Mouse (Mus musculus) embryonic facial prominence, embryonic 14.5 days (tissue): ENCODE measurements around the gene Gltp. TPM values are rescaled to one million over a fixed set of nuclear protein-coding genes. Genes with fewer than 3 reads are reported as not detected.
A peak's percentile ranks its signal among the peaks of the same experiment; 100 is the strongest.

Source experiments
- ATAC-seq: fragments of 200-750 bp; cut with Nextera tagmentation; 2 replicates; pipeline ENCODE4 v1.8.0; 2017; ENCODE audit warnings: low read depth, moderate number of reproducible peaks, moderate TSS enrichment
- DNase-seq: peaks from one replicate; pipeline ENCODE4 v3.0.0-alpha.2; 2015; ENCODE audit warnings: low spot score
- H3K27ac ChIP-seq: fragments of 300-500 bp; sonication (generic); replicated peaks from 2 replicates; pipeline ENCODE4 v1.5.1; 2014; ENCODE audit warnings: low read depth, mild to moderate bottlenecking, low read length, moderate library complexity
- H3K27me3 ChIP-seq: fragments of 300-500 bp; sonication (generic); replicated peaks from 2 replicates; pipeline ENCODE4 v1.6.1; 2014; ENCODE audit warnings: low read length; ENCODE audit not compliant: control insufficient read depth, insufficient read depth
- H3K36me3 ChIP-seq: fragments of 300-500 bp; sonication (generic); 2 replicates; pipeline ENCODE4 v1.6.1; 2014; ENCODE audit warnings: low read length, mixed read lengths; ENCODE audit not compliant: control insufficient read depth, insufficient read depth
- H3K4me1 ChIP-seq: fragments of 300-500 bp; sonication (generic); 2 replicates; pipeline ENCODE4 v1.6.1; 2014; ENCODE audit warnings: antibody characterized with exemption, low read length; ENCODE audit not compliant: control insufficient read depth, insufficient read depth
- H3K4me2 ChIP-seq: fragments of 300-500 bp; sonication (generic); 2 replicates; pipeline ENCODE4 v1.6.1; 2014; ENCODE audit warnings: low read depth, mild to moderate bottlenecking, low read length, moderate library complexity, mixed read lengths
- H3K4me3 ChIP-seq: fragments of 300-500 bp; sonication (generic); 2 replicates; pipeline ENCODE4 v1.5.1; 2014; ENCODE audit warnings: low read depth, mild to moderate bottlenecking, low read length
- H3K9ac ChIP-seq: fragments of 300-500 bp; sonication (generic); 2 replicates; pipeline ENCODE4 v1.6.1; 2014; ENCODE audit warnings: low read depth, mild to moderate bottlenecking, low read length, moderate library complexity, mixed read lengths
- H3K9me3 ChIP-seq: fragments of 300-500 bp; sonication (generic); 2 replicates; pipeline ENCODE4 v1.6.1; 2016; ENCODE audit warnings: low read length; ENCODE audit not compliant: control insufficient read depth
- WGBS: fragments of 180-500 bp; shearing (Covaris S2); extraction: QIAGEN DNeasy Blood & Tissue Kit; methylation state at CpG from one replicate; pipeline ENCODE4 v1.1.7; 2014; 5-methylcytosine and 5-hydroxymethylcytosine counted together
- polyA plus RNA-seq: library from polyadenylated mRNA; unstranded; fragments of >200 nt; fragmentation: Nextera tagmentation; extraction: Ambion mirVana; gene quantifications from 2 replicates; pipeline ENCODE4 v1.2.1, GENCODE M21; 2014

Gene Gltp
- polyA plus RNA-seq, 1 experiment from 2014 or later, result 123 TPM

GRCm38 (mm10) chr5:114657426-114657825 lies 33.4 kb downstream of the Gltp start:
- Histone ChIP-seq H3K9me3 (no peaks in the 10 kb centered on the region), H3K4me3 (peak overlapping the region; percentile 59), H3K9ac (peak overlapping the region; percentile 73), H3K36me3 (no peaks in the 10 kb centered on the region), H3K27ac (no peak overlapping the region), H3K27me3 (peaks cover 17% of the 10 kb centered on the region), H3K4me1 (0 out of 2 replicates have a peak, but pooled peaks cover 9% of the 10 kb centered on the region), H3K4me2 (peak overlapping the region; percentile 95)
- ATAC-seq (no peak), DNase-seq (no peak)
- 37% methylated on average over 9 of the region's 10 CpGs for WGBS

- Histone ChIP-seq H3K36me3 (no peaks in the 10 kb centered on the region), H3K27ac (no peak overlapping the region), H3K9ac (no peak overlapping the region), H3K4me3 (no peak overlapping the region), H3K4me2 (no peak overlapping the region), H3K27me3 (peaks cover 17% of the 10 kb centered on the region), H3K4me1 (peaks cover 11% of the 10 kb centered on the region; the same call in 1 of the 2 replicates), H3K9me3 (no peaks in the 10 kb centered on the region)
- ATAC-seq, result no peak
- 82% methylated on average over 7 of the region's 7 CpGs for WGBS
- no peak for DNase-seq
Measured at GRCm38 (mm10) chr5:114656305-114656704, 34.5 kb downstream of the Gltp start.

- no peak overlapping the region for H3K4me3 ChIP-seq
- H3K27me3 ChIP-seq, result peaks cover 17% of the 10 kb centered on the region
- H3K36me3 ChIP-seq, result no peaks in the 10 kb centered on the region
- H3K9ac ChIP-seq, result no peak overlapping the region
- H3K9me3 ChIP-seq, result no peaks in the 10 kb centered on the region
- no peak overlapping the region for H3K4me2 ChIP-seq
- peaks cover 17% of the 10 kb centered on the region for H3K4me1 ChIP-seq
- H3K27ac ChIP-seq, result no peak overlapping the region
- DNase-seq (no peak), ATAC-seq (no peak)
- 64% methylated on average over 5 of the region's 5 CpGs for WGBS
Measured at GRCm38 (mm10) chr5:114655721-114656120, 35.1 kb downstream of the Gltp start.

GRCm38 (mm10) chr5:114653656-114654437 lies 36.9 kb downstream of the Gltp start:
- DNase-seq (no peak), ATAC-seq (no peak)
- no peak overlapping the region for H3K9ac ChIP-seq
- H3K4me2 ChIP-seq, result no peak overlapping the region
- H3K4me1 ChIP-seq, result peaks cover 27% of the 10 kb centered on the region
- no peak overlapping the region for H3K4me3 ChIP-seq
- WGBS, result 68% methylated on average over 12 of the region's 15 CpGs
- H3K27ac ChIP-seq, result no peak overlapping the region
- H3K9me3 ChIP-seq, result no peaks in the 10 kb centered on the region
- no peaks in the 10 kb centered on the region for H3K36me3 ChIP-seq
- H3K27me3 ChIP-seq, result peaks cover 15% of the 10 kb centered on the region

- ATAC-seq (no peak), DNase-seq (no peak)
- no peak overlapping the region; the same call in 1 of the 2 replicates for H3K27ac ChIP-seq
- H3K36me3 ChIP-seq, result no peaks in the 10 kb centered on the region
- H3K4me1 ChIP-seq, result peaks cover 39% of the 10 kb centered on the region
- no peaks in the 10 kb centered on the region for H3K27me3 ChIP-seq
- WGBS, result 26% methylated on average over 3 of the region's 3 CpGs
- H3K4me3 ChIP-seq, result no peak overlapping the region
- peak overlapping the region; percentile 20; the same call in 1 of the 2 replicates for H3K4me2 ChIP-seq
- H3K9ac ChIP-seq, result no peak overlapping the region
- H3K9me3 ChIP-seq, result no peaks in the 10 kb centered on the region
Measured at GRCm38 (mm10) chr5:114651449-114651848, 39.3 kb downstream of the Gltp start.

GRCm38 (mm10) chr5:114651002-114651401 lies 39.8 kb downstream of the Gltp start:
- ATAC-seq (no peak; the same call in 1 of the 2 replicates), DNase-seq (no peak)
- no peak overlapping the region; the same call in 1 of the 2 replicates for H3K9ac ChIP-seq
- no peak overlapping the region for H3K4me3 ChIP-seq
- peaks cover 42% of the 10 kb centered on the region for H3K4me1 ChIP-seq
- 18% methylated on average over 12 of the region's 14 CpGs for WGBS
- no peaks in the 10 kb centered on the region for H3K36me3 ChIP-seq
- no peak overlapping the region; the same call in 1 of the 2 replicates for H3K27ac ChIP-seq
- H3K27me3 ChIP-seq, result no peaks in the 10 kb centered on the region
- H3K9me3 ChIP-seq, result no peaks in the 10 kb centered on the region
- H3K4me2 ChIP-seq, result peak overlapping the region; percentile 20; the same call in 1 of the 2 replicates

- no peaks in the 10 kb centered on the region for H3K36me3 ChIP-seq
- H3K9ac ChIP-seq, result 0 out of 2 replicates have a peak overlapping the region, but pooled peaks have one; percentile 22
- H3K27me3 ChIP-seq, result no peaks in the 10 kb centered on the region
- 68% methylated on average over 11 of the region's 11 CpGs for WGBS
- no peaks in the 10 kb centered on the region for H3K9me3 ChIP-seq
- DNase-seq (no peak), ATAC-seq (no peak)
- H3K4me2 ChIP-seq, result no peak overlapping the region
- H3K4me1 ChIP-seq, result peaks cover 42% of the 10 kb centered on the region
- H3K27ac ChIP-seq, result peak overlapping the region; percentile 69
- H3K4me3 ChIP-seq, result no peak overlapping the region
Measured at GRCm38 (mm10) chr5:114648728-114649311, 42.0 kb downstream of the Gltp start.

- ATAC-seq (peak; percentile 86), DNase-seq (peak; percentile 92)
- Histone ChIP-seq H3K9ac (peak overlapping the region; percentile 22), H3K4me3 (peak overlapping the region; percentile 30), H3K27ac (peak overlapping the region; percentile 69), H3K4me2 (peak overlapping the region; percentile 62), H3K9me3 (no peaks in the 10 kb centered on the region), H3K4me1 (peaks cover 42% of the 10 kb centered on the region), H3K27me3 (no peaks in the 10 kb centered on the region), H3K36me3 (no peaks in the 10 kb centered on the region)
- 2% methylated on average over 24 of the region's 27 CpGs for WGBS
Measured at GRCm38 (mm10) chr5:114647211-114647974, 43.4 kb downstream of the Gltp start.
